Mouse (Mus musculus): ENCODE results near the gene Gnaq. TPM values are rescaled to one million over a fixed set of nuclear protein-coding genes. Genes with fewer than 3 reads are reported as not detected.

The Gnaq gene
- total and polyA plus RNA-seq, 3 experiments = 8.1 to 12.9 (median 8.2) TPM

DNA sequence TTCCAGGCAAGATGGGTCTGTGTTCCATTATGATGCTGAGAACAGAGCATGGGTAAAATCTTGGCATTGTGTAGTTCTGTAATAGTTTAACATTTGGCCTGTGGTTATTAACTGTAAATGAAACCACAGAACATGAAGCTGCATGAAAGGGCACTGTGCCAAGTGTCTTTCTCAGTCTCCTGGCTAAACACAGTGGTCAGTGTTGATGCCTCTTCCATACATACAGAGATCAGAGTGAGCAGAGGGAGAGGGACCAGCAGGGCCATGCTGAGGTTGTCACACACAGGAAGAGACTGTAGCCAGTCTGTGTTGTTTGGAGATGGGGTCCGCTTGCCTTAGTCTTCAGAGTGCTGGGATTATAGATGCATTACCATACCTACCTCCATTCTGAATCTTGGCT lies 138.4 kb downstream of the Gnaq start:
- in situ Hi-C loops (cut with MboI; ENCODE audit: low pct_ligation_motif_present, low pct_unique_long_range_greater_than_20kb, low sequenced_read_pairs) (no loop called here), dilution Hi-C loops (cut with MboI; ENCODE audit: extremely low pct_ligation_motif_present, extremely low pct_unique_long_range_greater_than_20kb, low sequenced_read_pairs) (no loop called here)
- H3K9me3 ChIP-seq (replicated peaks; ENCODE audit: low read length) = no peaks in the 10 kb centered on the region
- no peak overlapping the region for H3K9ac ChIP-seq (ENCODE audit: insufficient read depth, low read depth)
- no peak for DNase-seq (ENCODE audit: extremely low read depth)
- no peak overlapping the region for H3K4me3 ChIP-seq (replicated peaks in 1 of 3; ENCODE audit: low read depth in 2 of 3, low read length in 2 of 3, poor library complexity in 1 of 3)
- TF ChIP-seq ZNF384 (IDR thresholded peaks at IDR 0.05; ENCODE audit: low read depth, low read length) (no peak), POLR2AphosphoS2 (IDR thresholded peaks at IDR 0.05; ENCODE audit: low read depth, low read length) (no peak), RAD21 (IDR thresholded peaks at IDR 0.05; ENCODE audit: low read depth, low read length) (no peak), JUND (conservative IDR thresholded peaks at IDR 0.05; ENCODE audit: low read depth, low read length) (no peak), POLR2A (IDR thresholded peaks at IDR 0.05; ENCODE audit: low read depth, low read length) (no peak), TBP (conservative IDR thresholded peaks at IDR 0.05; ENCODE audit: low read depth, low read length) (no peak), MAZ (IDR thresholded peaks at IDR 0.05; ENCODE audit: low read depth, low read length) (no peak), IRF4 (IDR thresholded peaks at IDR 0.05; ENCODE audit: low read depth, low read length) (no peak), USF1 (IDR thresholded peaks at IDR 0.05; ENCODE audit: low read depth, low read length) (no peak), MXI1 (IDR thresholded peaks at IDR 0.05; ENCODE audit: low read depth, low read length) (no peak), CHD1 (IDR thresholded peaks at IDR 0.05; ENCODE audit: low read depth, low read length) (no peak), MEF2A (IDR thresholded peaks at IDR 0.05; ENCODE audit: borderline replicate concordance, low read depth, low read length) (no peak), JUN (IDR thresholded peaks at IDR 0.05; ENCODE audit: insufficient read depth, low read depth, low read length) (no peak), TCF12 (IDR thresholded peaks at IDR 0.05; ENCODE audit: low read depth, low read length) (no peak), SMC3 (IDR thresholded peaks at IDR 0.05; ENCODE audit: low read depth, low read length) (no peak), MAFK (IDR thresholded peaks at IDR 0.05; ENCODE audit: insufficient replicate concordance, low read length) (no peak), SIN3A (IDR thresholded peaks at IDR 0.05; ENCODE audit: low read length) (no peak)
- no peaks in the 10 kb centered on the region for H3K27me3 ChIP-seq (replicated peaks)
- H3K4me1 ChIP-seq (ENCODE audit: control insufficient read depth in 1 of 2, insufficient read depth in 2 of 2) = peaks cover 0 to 14% of the 10 kb centered on the region in 2 experiments; a peak in 2 of 4 replicates
- no peak overlapping the region for H3K27ac ChIP-seq (ENCODE audit: insufficient read depth, low read depth)
- no peaks in the 10 kb centered on the region for H3K79me2 ChIP-seq (replicated peaks; ENCODE audit: control insufficient read depth, extremely low read depth, insufficient read depth, poor library complexity, severe bottlenecking)
- peaks cover 0 to 16% of the 10 kb centered on the region in 2 experiments for H3K36me3 ChIP-seq (replicated peaks in 1 of 2; ENCODE audit: control insufficient read depth in 1 of 2, insufficient read depth in 1 of 2, low read length in 1 of 2)
- no peak overlapping the region for H3K4me2 ChIP-seq (ENCODE audit: insufficient read depth, low read depth, poor library complexity, severe bottlenecking)

DNA sequence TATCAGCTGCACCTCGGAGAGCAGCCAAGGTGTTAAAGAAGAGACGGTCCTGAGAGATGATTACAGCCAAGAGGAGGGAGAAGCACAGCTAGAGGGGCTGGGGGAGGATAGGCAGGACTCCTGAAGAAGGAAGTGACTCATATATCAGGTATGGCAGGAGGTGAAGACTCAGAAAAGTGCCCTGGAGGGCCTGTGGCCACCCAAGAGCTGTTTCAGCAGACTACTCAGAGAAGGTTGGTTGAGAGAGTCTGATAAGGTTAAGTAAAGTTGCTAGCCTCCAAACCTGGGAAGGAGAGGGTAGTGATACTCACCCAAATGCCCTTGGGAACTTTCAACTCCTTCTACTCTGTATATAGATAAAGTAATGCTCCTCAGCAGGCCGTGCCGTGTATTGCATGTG lies 140.4 kb downstream of the Gnaq start:
- no peak for TF ChIP-seq POLR2AphosphoS2 (IDR thresholded peaks at IDR 0.05; ENCODE audit: low read depth, low read length)
- H3K4me3 ChIP-seq (replicated peaks in 1 of 3; ENCODE audit: low read depth in 2 of 3, low read length in 2 of 3, poor library complexity in 1 of 3) = no peak overlapping the region
- no peaks in the 10 kb centered on the region for H3K79me2 ChIP-seq (replicated peaks; ENCODE audit: control insufficient read depth, extremely low read depth, insufficient read depth, poor library complexity, severe bottlenecking)
- H3K4me2 ChIP-seq (ENCODE audit: insufficient read depth, low read depth, poor library complexity, severe bottlenecking) = no peak overlapping the region
- dilution Hi-C loops (cut with MboI; ENCODE audit: extremely low pct_ligation_motif_present, extremely low pct_unique_long_range_greater_than_20kb, low sequenced_read_pairs) = no loop called here
- in situ Hi-C loops (cut with MboI; ENCODE audit: low pct_ligation_motif_present, low pct_unique_long_range_greater_than_20kb, low sequenced_read_pairs) = no loop called here
- no peak overlapping the region for H3K27ac ChIP-seq (ENCODE audit: insufficient read depth, low read depth)
- H3K9ac ChIP-seq (ENCODE audit: insufficient read depth, low read depth) = no peak overlapping the region
- H3K36me3 ChIP-seq (replicated peaks in 1 of 2; ENCODE audit: control insufficient read depth in 1 of 2, insufficient read depth in 1 of 2, low read length in 1 of 2) = peaks cover 0 to 18% of the 10 kb centered on the region in 2 experiments
- no peaks in the 10 kb centered on the region for H3K9me3 ChIP-seq (replicated peaks; ENCODE audit: low read length)
- peaks cover 0 to 23% of the 10 kb centered on the region in 2 experiments; a peak in 2 of 4 replicates for H3K4me1 ChIP-seq (ENCODE audit: control insufficient read depth in 1 of 2, insufficient read depth in 2 of 2)
- no peak for DNase-seq (ENCODE audit: extremely low read depth)
- H3K27me3 ChIP-seq (replicated peaks) = no peaks in the 10 kb centered on the region

Data from CH12.LX (cell line).